Mouse (Mus musculus): ENCODE data around the gene Tsx. TPM values are rescaled to one million over a fixed set of nuclear protein-coding genes. Genes with fewer than 3 reads are reported as not detected.

Gene Tsx
- total and polyA plus RNA-seq, 3 experiments = not detected

GRCm38 (mm10) chrX:103368650-103369049 lies 45.6 kb upstream of the Tsx start:
- H3K36me3 ChIP-seq (replicated peaks in 1 of 2; ENCODE audit: control insufficient read depth in 1 of 2, insufficient read depth in 1 of 2, low read length in 1 of 2) = no peaks in the 10 kb centered on the region
- dilution Hi-C loops (cut with MboI; ENCODE audit: extremely low pct_ligation_motif_present, extremely low pct_unique_long_range_greater_than_20kb, low sequenced_read_pairs) = no loop called here
- in situ Hi-C loops (cut with MboI; ENCODE audit: low pct_ligation_motif_present, low pct_unique_long_range_greater_than_20kb, low sequenced_read_pairs) = no loop called here

GRCm38 (mm10) chrX:103371221-103371620 lies 43.0 kb upstream of the Tsx start:
- Histone ChIP-seq H3K4me1 (ENCODE audit: control insufficient read depth in 1 of 2, insufficient read depth in 2 of 2) (no peaks in the 10 kb centered on the region), H3K36me3 (replicated peaks in 1 of 2; ENCODE audit: control insufficient read depth in 1 of 2, insufficient read depth in 1 of 2, low read length in 1 of 2) (no peaks in the 10 kb centered on the region), H3K79me2 (replicated peaks; ENCODE audit: control insufficient read depth, extremely low read depth, insufficient read depth, poor library complexity, severe bottlenecking) (no peaks in the 10 kb centered on the region), H3K27ac (ENCODE audit: insufficient read depth, low read depth) (no peak overlapping the region), H3K9ac (ENCODE audit: insufficient read depth, low read depth) (no peak overlapping the region), H3K27me3 (replicated peaks) (no peaks in the 10 kb centered on the region), H3K4me2 (ENCODE audit: insufficient read depth, low read depth, poor library complexity, severe bottlenecking) (no peak overlapping the region), H3K4me3 (replicated peaks in 1 of 3; ENCODE audit: low read depth in 2 of 3, low read length in 2 of 3, poor library complexity in 1 of 3) (no peak overlapping the region), H3K9me3 (replicated peaks; ENCODE audit: low read length) (no peaks in the 10 kb centered on the region)
- dilution Hi-C loops (cut with MboI; ENCODE audit: extremely low pct_ligation_motif_present, extremely low pct_unique_long_range_greater_than_20kb, low sequenced_read_pairs) = no loop called here
- peak; percentile 33 for DNase-seq (ENCODE audit: extremely low read depth)
- TF ChIP-seq SMC3 (IDR thresholded peaks at IDR 0.05; ENCODE audit: low read depth, low read length) (peak; percentile 68), MAFK (IDR thresholded peaks at IDR 0.05; ENCODE audit: insufficient replicate concordance, low read length) (0 out of 2 replicates have a peak, but pooled peaks have one; percentile 15), MYC (IDR thresholded peaks at IDR 0.05; ENCODE audit: low read depth, low read length) (peak; percentile 60; the same call in 1 of the 2 replicates), CTCF (conservative IDR thresholded peaks at IDR 0.05 in 1 of 2, IDR thresholded peaks at IDR 0.05 in 1 of 2; ENCODE audit: low read depth in 2 of 2, low read length in 2 of 2) (peak in 1 of 2 experiments; percentile 68; a peak in 2 of 4 replicates), MAX (IDR thresholded peaks at IDR 0.05; ENCODE audit: low read length) (no peak), ZC3H11A (IDR thresholded peaks at IDR 0.05; ENCODE audit: low read depth, low read length) (peak; percentile 38; the same call in 1 of the 2 replicates), RAD21 (IDR thresholded peaks at IDR 0.05; ENCODE audit: low read depth, low read length) (peak; percentile 63), ZMIZ1 (IDR thresholded peaks at IDR 0.05; ENCODE audit: low read depth, low read length) (no peak)
- in situ Hi-C loops (cut with MboI; ENCODE audit: low pct_ligation_motif_present, low pct_unique_long_range_greater_than_20kb, low sequenced_read_pairs) = loop anchor here (5.0 kb wide), 1 partner anchor 109 kb away; no protein-coding TSS in a partner anchor

More at GRCm38 (mm10) chrX:103368650-103369049, 45.6 kb upstream of the Tsx start:
- no peak overlapping the region for H3K9ac ChIP-seq (ENCODE audit: insufficient read depth, low read depth)
- H3K4me2 ChIP-seq (ENCODE audit: insufficient read depth, low read depth, poor library complexity, severe bottlenecking) = peak overlapping the region; percentile 36
- H3K27me3 ChIP-seq (replicated peaks) = no peaks in the 10 kb centered on the region
- peak; percentile 11 for DNase-seq (ENCODE audit: extremely low read depth)
- TF ChIP-seq ETS1 (conservative IDR thresholded peaks at IDR 0.05; ENCODE audit: low read depth, low read length) (no peak), TCF12 (IDR thresholded peaks at IDR 0.05; ENCODE audit: low read depth, low read length) (0 out of 2 replicates have a peak, but pooled peaks have one; percentile 21), EP300 (IDR thresholded peaks at IDR 0.05; ENCODE audit: low read length) (peak; percentile 84), IRF4 (IDR thresholded peaks at IDR 0.05; ENCODE audit: low read depth, low read length) (peak; percentile 78; the same call in 1 of the 2 replicates), SIN3A (IDR thresholded peaks at IDR 0.05; ENCODE audit: low read length) (no peak), BHLHE40 (IDR thresholded peaks at IDR 0.05; ENCODE audit: low read depth, low read length) (0 out of 2 replicates have a peak, but pooled peaks have one; percentile 30)
- no peaks in the 10 kb centered on the region for H3K4me1 ChIP-seq (ENCODE audit: control insufficient read depth in 1 of 2, insufficient read depth in 2 of 2)
- no peak overlapping the region for H3K4me3 ChIP-seq (replicated peaks in 1 of 3; ENCODE audit: low read depth in 2 of 3, low read length in 2 of 3, poor library complexity in 1 of 3)
- no peaks in the 10 kb centered on the region for H3K9me3 ChIP-seq (replicated peaks; ENCODE audit: low read length)
- no peak overlapping the region for H3K27ac ChIP-seq (ENCODE audit: insufficient read depth, low read depth)
- no peaks in the 10 kb centered on the region for H3K79me2 ChIP-seq (replicated peaks; ENCODE audit: control insufficient read depth, extremely low read depth, insufficient read depth, poor library complexity, severe bottlenecking)
